Mouse (Mus musculus): ENCODE measurements at regions not wholly inside any gene's neighbourhood (a gene's known extent, or its start where the extent isn't known, plus 50 kb on each side); places are given as distances from the start of the nearest gene placed in this dataset.

GRCm38 (mm10) chr16:14800209-14800608 is 106.2 kb upstream of the Efcab1 start:
- 58% methylated on average over 13 of the region's 13 CpGs for WGBS
- DNase-seq (ENCODE audit: low spot score) = peak; percentile 42
- H3K27ac ChIP-seq = peak overlapping the region; percentile 19; the same call in 1 of the 2 replicates
- no peak overlapping the region for H3K4me3 ChIP-seq
- H3K4me1 ChIP-seq = no peaks in the 10 kb centered on the region
- H3K9me3 ChIP-seq (replicated peaks) = no peaks in the 10 kb centered on the region
- no peaks in the 10 kb centered on the region for H3K36me3 ChIP-seq
- H3K27me3 ChIP-seq (ENCODE audit: low read depth, poor library complexity, severe bottlenecking) = no peaks in the 10 kb centered on the region

- WGBS = 90% methylated on average over 3 of the region's 3 CpGs
- Histone ChIP-seq H3K27ac (no peak overlapping the region), H3K4me3 (no peak overlapping the region), H3K4me1 (no peaks in the 10 kb centered on the region), H3K36me3 (no peaks in the 10 kb centered on the region), H3K27me3 (ENCODE audit: low read depth, poor library complexity, severe bottlenecking) (no peaks in the 10 kb centered on the region), H3K9me3 (replicated peaks) (no peaks in the 10 kb centered on the region)
- no peak for DNase-seq (ENCODE audit: low spot score)
Observed at GRCm38 (mm10) chr16:14827008-14827407, 79.4 kb upstream of the Efcab1 start.

GRCm38 (mm10) chr16:14840786-14841185 is 65.6 kb upstream of the Efcab1 start:
- DNase-seq (ENCODE audit: low spot score) = no peak
- Histone ChIP-seq H3K4me1 (no peaks in the 10 kb centered on the region), H3K36me3 (no peaks in the 10 kb centered on the region)

More at GRCm38 (mm10) chr16:14840786-14841185, 65.6 kb upstream of the Efcab1 start:
- Histone ChIP-seq H3K27me3 (ENCODE audit: low read depth, poor library complexity, severe bottlenecking) (no peaks in the 10 kb centered on the region), H3K27ac (no peak overlapping the region), H3K9me3 (replicated peaks) (no peaks in the 10 kb centered on the region), H3K4me3 (no peak overlapping the region)

Measured in limb, embryonic 10.5 days (tissue).